Mouse (Mus musculus) thymus, postnatal 10 days (tissue): ENCODE data around the gene Rbm20.
A peak's percentile ranks its signal among the peaks of the same experiment; 100 is the strongest.

Experiments used
- DNase-seq, 2 experiments: peaks; one replicate each; pipeline ENCODE4 v3.0.0; 2021; ENCODE audit warnings: low spot score in 2 of 2

Rbm20 gene

DNA sequence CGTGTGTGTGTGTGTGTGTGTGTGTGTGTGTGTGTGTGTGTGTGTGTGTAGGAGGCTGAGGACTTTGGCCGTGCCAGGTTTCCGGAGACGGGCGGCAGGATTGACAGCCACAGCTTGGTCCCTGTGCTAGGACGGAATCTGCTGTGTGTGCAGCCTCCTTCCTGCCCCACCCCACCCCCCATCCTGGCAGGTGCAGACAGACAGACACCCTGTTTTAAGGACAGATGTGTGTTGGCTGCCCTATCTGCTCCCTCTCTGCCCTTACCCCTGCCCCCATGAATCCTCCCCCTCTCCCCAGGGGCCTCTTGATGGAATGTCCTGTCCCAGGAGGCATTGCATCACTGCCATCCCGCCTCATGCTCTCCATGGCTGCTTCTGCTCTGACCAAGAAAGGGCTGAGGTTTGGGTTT, 77.3 kb downstream of the Rbm20 start:
- DNase-seq, result peak; percentile 29 to 40

DNA sequence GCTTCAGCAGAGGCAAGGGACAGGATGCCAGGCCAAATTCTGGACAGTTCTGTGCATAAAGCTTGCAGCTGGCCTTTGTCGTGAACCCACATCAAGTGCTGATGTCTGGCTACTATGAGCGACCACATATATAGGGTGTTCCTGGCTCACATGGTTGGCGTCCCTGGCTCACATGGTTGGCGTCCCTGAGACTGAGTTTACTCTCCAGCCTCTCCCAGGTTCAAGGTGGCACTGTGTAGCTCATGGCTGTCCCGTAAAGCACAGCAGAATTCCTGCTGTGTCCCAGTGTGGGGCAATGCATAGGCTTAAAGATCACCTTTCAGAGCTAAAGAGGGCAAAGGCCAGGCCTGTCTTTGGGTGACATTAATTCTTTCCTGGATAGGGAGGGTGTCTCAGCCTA, 78.2 kb downstream of the Rbm20 start:
- no peak for DNase-seq

DNA sequence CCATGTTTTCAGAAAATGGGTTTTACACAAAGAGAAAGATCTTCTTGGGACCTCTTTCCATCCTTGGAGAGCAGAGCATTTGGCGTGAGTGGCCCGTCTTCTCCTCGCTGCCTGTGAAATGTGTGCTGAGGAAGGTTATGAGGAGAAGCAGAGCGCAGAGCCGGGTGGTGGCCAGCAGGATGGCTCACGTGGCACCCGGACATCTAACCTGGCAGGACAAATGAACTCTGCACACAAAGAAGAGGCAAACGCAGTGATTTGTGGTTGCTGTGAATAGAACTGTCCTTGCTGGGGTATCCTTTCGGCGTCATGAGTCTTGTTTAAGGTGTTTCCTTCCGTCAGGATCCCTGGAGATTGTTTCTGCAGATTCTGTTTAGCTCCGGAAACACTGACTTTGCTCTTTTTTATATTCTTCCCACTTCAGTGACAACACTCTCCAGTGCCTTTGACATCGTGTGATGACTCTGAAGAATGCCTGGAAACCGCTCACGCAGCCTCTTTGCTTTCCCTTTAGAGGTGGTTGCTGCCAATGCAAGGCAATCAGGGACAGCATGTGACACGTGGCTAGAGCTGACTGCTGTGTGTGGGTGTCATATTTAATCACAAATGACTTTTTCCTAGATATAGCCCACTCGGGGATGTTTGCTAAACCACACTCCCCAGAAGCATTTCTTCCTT, 80.5 kb downstream of the Rbm20 start:
- no peak for DNase-seq

DNA sequence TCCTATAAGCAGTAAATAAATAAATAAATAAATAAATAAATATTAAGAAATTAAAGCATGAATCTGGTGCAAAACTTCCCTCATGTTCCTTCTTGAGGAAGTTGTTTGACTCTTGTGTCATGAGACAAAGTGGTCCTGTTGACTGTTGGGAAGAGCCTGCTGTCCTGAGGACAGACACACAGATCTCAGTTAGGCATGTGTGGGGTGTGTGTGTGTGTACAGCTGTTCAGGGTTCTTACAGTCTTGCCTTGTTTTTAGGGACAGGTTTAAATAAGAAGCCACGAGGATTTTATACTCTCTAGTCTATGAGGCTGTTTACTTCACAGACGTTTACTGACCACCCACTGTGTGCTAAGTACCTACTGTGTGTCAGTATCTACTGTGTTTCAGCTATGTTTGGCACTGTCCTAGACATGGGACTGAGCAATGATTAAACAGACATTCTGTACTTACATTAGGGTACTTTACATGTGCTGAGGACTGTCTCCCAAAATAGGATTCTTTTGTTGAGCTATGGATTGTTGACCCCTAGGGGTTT, 81.8 kb downstream of the Rbm20 start:
- no peak for DNase-seq

DNA sequence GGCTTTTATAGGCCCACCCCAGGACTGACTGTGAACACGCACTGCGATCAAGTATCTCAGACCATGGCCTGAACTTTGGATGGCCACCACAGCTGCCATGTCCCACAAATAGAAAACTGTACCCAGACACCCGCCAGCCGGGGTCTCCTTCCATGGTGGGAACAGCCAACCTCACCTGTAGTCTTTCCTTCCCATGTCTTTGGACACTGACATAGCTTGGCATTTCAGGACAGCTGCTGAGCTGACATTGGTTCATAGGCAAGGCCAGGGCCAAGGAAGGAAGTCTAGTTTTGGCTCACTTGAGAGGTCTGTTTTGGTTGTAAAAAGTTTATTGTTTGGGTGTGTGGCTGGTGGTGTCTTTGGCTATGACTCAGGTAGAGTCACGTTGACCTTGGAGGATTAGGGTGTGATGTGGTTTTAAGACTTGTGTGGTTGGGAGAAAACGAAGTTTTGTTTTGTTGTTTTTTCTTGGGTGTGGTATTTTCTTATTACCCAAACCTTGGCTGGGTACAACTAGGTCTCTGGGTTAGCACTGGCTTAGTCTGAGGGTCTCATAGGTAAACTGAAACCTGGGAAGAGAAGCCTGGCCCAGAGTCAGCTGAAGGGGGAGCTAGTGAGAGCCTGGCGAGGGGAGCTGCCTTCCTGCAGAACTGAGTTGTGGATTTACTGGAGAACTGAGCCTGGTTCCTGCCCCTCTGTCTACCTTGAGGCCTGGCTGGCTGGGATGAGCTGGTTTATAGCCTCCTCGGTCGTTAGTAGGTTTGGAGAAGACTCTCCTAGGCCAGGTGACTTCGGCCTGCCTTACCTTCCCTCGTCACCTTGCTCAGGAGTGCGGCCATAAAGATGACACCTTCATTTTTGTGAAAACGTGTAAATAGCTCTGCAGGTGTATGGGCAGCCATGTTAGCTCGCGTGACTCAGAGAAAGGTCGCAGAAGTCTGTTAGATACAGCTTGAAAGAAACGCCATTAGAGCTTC, 83.3 kb downstream of the Rbm20 start:
- DNase-seq, result no peak

DNA sequence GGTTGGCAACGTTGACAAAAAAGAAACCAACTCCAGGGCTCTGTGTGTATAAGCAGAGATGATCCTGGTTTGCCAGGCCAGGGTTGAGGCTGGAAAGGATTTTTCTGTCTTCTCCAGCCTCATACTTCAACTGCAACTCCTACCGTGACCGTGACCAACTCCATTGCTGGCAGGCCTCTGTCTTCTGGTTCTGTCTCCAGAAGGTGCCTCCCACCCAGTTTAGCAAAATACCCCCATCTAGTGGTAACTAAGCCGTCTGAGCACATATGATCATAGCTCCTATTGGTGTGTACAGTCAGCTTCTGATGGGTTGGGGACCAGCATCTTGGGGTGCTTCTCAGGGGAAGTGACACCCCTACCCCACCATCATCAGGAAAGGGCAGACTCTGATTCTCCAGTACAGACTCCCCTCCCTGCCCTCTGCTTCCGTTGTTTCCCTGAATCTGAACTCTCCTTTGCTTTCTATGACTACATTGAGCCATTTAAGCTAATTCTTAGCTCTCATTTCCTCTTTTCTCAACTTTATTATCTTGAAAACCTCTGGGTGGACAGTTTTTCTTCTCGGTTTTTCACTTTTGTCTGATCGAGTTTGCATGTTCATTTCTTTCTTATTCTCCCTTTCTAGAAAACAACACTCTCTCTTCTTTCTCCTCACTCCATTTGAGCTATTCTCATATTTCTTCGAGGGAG, 85.8 kb downstream of the Rbm20 start:
- peak in 1 of 2 experiments; percentile 44 for DNase-seq

DNA sequence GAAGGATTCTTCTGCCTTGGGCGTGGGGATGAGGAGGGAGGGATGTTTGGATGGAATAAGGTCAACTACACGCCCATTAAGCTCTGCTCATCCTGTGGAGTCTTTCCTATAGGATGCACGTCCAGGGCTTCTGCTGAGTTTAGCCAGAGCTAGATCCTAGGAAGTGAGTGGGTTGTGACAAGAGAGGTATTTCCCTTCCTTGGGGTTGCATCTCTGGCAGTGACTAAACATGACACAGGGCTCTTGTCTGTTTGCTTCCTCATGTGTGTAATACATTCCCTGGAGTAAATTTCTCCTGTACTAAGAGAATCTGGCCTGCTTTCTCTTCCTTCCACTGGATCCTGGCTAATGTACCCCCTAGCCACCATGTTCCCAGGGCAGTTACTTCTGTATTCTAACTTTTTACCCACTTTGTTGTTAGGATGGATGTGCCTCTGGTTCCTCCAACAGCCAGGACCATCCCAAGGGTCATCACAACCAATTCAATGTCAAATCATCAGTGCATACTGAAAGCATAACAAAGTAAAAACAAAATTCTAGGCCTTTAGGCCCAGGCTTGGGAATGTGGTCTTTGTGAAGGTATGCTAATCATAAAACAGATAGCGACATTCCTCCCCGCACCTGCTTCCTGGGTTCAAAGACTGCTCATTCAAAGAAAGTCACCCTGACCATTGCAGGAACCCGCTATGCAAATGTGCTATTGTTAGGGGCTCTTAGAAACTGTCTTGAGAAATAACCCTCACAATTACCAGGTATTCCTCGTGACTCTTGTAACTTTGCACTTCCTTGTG, 87.8 kb downstream of the Rbm20 start:
- no peak for DNase-seq

DNA sequence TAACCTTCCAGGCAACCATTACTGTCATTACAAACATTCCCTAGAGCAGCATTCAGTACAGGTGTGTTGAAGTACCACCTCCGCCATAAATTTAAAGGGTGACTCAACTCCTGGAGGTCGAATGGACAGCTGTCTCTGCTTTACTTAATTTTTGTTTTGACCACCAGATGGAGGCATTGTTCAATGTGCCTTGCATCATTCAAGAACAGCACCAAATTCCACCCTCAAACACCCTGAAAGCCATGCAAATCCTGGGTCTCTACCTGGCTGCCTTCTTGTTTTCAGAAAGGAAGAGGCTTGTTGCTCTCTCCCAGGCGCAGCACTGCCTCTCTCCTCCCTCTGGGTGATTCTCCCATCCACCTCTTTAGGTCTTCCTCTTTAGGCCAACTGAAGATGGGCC, 91.4 kb downstream of the Rbm20 start:
- peak in 1 of 2 experiments; percentile 59 for DNase-seq

DNA sequence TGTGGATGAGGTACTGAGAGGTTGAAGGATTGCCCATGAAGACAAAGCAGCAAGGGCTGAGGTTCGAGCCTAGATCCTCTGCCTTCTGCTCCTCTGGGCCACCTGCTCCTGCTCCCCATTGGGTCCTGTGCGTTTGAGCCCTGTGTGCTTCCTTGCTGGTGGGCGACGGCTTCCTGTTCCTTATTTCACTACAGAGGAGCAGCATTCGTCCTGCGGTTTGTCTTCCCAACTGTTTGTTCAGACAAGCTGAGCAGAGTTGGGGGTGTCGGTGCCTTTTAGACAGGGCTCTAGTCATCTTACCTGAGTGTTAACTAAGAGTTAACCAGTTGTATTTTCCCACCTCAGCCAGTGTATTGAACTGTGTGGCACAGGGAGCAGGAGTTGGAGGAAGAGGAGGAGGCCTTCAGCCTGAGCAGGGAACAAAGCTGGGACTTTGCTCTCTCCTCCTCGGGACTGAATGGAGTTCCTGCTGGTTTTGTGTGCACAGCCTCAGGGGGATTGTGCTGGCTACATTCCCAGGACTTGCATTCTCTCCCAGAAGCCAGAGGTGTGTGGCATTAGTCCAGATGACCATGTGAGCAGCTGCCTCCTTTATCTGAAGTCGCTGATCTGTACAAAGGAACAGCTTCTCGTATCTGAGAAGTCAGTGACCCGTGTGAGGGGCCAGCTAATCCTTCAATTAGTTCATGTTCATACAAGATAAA, 97.0 kb downstream of the Rbm20 start:
- peak in 1 of 2 experiments; percentile 23 for DNase-seq

DNA sequence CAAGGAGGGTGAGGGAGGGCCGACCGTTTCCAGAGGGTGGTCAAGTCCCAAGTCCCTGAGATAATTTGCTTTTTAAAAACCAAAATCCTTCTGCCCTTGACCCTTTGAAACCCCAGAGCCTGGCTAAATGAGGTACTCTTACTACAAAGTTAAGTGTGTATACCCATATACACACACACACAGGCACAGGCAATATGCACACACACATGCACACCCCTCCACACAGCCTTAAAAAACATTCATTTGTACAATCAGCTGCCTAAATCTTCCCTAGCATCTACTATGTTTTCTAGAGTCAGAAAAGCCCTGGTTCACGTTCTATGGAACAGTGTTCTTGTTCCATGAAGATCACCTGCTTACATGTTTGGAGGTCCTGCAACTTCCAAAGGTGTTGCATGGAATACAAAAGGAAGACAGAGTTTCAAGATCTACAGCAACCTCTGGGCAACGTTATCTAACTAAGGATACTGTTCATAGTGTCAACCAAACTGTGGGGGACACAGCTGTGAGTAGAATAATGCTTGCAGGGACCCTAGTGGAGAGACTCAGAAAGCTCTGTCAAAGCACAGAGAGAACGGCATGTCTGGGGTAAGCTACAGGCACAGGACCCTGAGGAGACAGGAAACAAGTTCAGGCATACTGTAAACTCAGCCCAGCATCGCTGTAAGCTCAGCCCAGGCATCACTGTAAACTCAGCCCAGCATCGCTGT, 97.7 kb downstream of the Rbm20 start:
- no peak for DNase-seq

DNA sequence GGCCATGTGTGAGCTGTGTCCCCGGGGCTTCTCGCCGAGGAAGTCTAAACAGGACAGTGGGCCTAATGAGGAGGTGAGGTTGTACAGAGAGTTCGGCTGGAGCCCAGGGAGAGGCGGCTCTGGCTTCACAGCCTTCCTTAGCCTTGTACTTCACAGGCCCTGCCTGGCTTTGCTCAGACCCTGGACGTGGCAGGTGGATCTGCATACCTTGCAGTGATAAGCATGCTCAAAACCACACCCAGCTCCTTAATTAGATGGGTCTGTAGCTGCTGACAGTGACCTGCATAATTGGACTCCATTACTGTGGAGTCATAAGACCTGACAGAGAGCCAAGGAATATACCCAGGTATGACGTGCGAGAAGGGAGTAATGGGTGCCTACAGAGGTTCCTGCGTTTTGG, 102.3 kb downstream of the Rbm20 start:
- DNase-seq, result no peak

DNA sequence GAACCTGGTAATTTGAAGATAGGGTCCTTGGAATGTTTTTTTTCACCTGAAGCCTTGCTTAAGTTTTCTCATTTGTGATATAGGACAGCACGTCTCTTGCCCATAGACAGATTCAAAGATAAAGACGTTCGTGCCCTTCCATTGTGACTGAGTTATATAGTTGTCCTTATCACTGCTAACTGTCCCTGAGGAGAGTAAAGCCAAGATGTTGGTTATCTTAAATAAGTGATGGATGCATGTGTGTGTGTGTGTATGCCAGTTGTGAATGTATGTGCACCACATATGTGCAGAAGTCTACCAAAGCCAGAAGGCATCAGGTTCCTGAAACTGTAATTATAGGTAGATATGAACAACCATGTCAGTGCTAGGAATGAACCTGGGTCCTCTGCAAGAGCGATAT, 102.7 kb downstream of the Rbm20 start:
- no peak for DNase-seq

DNA sequence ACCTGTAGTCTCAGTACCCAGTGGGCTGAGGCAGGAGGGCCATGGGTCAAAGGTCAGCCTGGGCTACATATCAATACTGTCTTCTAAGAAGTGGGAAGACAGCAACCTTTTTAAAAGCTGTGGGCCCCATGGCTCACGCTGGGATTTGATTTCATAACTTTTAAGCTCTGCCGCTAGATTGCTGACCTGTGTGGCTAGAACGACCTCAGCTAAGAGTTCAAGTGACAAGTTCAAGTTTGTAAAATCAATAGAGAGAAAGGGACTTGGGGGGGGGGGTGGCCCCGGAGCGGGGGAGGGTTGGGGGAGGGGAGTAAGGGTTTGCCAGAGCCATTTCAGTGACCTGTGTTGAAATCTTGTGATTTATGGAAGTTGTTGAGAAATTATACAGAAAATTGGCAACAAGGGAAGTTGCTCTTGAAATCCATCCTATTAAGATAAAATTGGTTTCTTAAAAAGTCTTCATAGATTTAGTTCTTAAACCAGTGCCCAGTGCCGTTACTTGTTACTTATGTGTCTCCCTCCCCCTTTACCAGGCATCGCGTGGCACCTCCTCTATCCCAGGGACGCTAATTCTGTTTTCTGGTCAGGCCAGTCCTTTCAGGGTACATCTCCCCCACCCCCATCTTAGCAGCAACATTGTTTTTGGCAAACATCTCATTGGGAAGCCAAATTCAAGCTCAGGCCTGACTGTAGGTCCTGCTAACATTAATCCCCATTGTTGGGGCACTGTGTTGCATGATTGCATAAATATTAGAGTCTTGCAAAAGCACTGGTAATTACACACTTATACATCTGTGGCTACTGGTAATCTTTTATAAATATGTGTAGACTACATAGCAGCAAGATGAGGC, 103.9 kb downstream of the Rbm20 start:
- no peak for DNase-seq

DNA sequence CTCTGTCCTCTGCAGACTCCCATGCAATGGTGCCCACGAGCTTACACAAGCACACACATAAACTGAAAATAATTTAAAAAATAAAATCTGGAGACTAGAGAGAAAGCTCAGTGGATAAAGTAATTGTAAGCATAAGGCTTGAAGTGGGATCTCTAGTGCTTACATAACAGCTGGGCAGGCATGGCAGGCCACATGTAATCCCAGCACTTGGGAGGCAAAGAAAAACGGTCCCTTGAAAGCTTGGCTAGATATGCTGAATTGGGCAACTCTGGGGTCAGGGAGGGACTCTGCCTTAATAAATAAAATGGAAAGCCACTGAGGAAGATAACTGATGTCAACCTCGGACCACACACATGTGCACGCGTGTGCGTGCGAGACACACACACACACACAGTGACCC, 104.7 kb downstream of the Rbm20 start:
- no peak for DNase-seq

DNA sequence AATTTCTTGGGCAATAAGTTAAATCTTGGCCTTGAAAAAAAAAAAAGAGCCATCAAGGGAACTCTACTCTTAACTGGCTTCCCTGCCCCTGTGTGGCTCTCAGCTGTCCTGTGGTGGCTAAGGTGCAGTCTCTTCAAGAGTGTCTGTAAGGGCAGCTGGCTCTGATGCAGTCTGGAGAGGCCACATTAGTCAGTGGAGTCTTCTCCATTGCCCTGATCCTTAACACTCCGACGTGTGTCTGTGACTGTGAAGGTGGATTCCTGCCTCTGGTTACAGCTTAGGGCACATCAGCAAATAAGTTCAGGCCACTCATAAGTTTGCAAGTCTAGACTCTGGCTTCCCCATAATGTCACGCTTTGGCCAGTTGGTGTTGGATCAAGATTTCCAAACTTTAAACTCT, 108.2 kb downstream of the Rbm20 start:
- no peak for DNase-seq

DNA sequence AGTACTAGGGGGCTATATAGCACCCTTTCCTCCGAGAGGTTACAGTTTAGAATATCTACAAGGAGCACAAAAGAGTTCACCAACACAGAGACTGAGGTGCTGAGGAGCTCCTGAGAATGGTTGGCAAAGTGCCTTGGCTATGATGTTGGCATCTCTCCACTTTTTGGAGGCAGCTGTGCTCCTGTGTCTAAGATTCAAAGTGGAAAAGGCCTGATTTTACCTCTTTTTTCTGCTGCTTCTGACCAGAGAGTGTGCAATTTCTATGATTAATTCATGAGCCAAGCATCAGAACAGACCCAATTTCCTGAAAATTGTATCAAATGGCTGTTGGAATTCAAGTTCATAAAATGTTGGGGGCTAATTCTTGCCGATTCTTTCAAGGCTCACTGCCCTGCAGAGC, 109.1 kb downstream of the Rbm20 start:
- DNase-seq, result no peak

DNA sequence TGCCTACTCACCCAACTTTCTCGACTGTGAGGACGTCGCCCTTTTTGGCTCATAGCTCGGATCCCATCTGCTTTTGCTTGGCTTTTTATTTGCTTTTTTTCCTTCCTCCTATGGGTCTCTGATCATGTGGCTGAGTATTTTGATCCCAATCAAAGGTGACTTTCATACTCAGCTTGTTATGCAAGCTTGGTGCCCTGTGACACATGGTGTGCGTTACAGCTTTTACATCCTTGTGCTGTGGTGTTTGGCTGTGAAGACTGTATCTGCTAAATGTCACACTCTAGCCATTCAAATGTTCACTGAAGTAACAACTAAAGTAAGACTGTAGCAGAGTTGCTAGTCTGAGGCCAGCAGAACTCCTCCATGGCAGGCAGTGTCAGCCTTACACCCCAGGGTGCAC, 109.7 kb downstream of the Rbm20 start:
- DNase-seq, result no peak

DNA sequence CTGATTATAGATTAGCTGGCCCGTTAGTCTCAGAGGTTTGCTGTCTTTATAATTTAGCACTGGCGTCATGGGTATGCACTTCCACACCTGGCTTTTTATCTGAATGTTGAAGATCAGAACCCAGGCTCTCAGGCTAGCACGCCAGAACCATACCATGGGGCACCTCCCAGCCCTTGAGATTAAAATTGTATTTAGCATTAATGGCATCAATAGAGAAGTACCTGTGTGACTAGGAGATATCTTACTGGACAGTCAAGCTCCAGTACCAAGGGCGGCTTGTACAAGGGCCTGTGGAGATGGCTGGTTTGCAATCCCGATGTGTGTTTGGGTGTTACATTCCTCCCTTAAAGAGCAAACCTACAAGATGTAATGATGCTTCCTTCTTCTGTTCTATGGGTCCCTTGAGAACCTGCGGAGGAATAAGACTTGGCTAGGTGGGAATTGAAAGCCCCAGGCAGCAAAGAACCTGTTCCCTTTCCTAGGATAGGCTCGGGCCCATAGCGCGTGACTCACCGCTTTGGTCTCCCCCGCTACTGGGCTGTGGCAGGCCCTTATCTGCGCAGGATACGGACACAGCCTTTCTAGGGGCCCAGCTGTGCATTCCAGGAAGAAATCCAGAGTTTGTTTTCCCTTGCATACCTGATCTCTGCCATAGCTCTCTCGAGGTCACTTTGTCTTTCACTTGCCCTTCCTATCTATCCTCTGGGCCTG, 111.7 kb downstream of the Rbm20 start:
- DNase-seq, result no peak

DNA sequence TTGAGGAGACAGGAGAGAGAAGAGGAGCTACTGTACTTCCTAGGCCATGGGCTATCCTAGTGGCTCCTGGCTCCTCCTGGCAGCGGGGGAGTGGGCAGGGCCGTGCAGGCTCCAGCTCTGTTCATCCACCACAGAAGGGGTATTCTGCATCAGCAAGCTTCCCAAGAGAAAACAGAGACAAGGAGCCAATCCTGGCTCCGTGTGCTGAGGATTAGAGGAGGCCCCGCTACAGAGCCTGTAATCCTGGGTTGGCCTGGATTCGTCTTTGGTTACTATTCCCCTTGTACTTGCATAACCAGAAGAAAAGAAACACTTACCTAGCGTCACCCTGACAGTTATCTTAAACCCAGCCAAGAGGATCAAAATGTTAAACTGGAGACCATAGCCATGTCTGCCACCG, 112.5 kb downstream of the Rbm20 start:
- DNase-seq, result no peak
